Mouse (Mus musculus) lung, embryonic 14.5 days (tissue): ENCODE measurements around the gene Gpatch2. TPM values are rescaled to one million over a fixed set of nuclear protein-coding genes. Genes with fewer than 3 reads are reported as not detected.
A peak's percentile ranks its signal among the peaks of the same experiment; 100 is the strongest.

Experiments used
- ATAC-seq: fragments of 200-750 bp; cut with Nextera tagmentation; 2 replicates; pipeline ENCODE4 v1.8.0; 2017; ENCODE audit warnings: mild to moderate bottlenecking, moderate TSS enrichment, moderate library complexity; ENCODE audit not compliant: insufficient read depth
- DNase-seq: peaks from one replicate; pipeline ENCODE4 v3.0.0-alpha.2; 2015
- H3K27ac ChIP-seq: fragments of 300-500 bp; sonication (generic); 2 replicates; pipeline ENCODE4 v1.5.1; 2014; ENCODE audit warnings: low read depth, mild to moderate bottlenecking, moderate library complexity
- H3K27me3 ChIP-seq: fragments of 300-500 bp; sonication (generic); 2 replicates; pipeline ENCODE4 v1.6.1; 2014; ENCODE audit warnings: low read length, control low read depth; ENCODE audit not compliant: insufficient read depth
- H3K36me3 ChIP-seq: fragments of 300-500 bp; sonication (generic); 2 replicates; pipeline ENCODE4 v1.6.1; 2014; ENCODE audit warnings: control low read depth; ENCODE audit not compliant: insufficient read depth
- H3K4me1 ChIP-seq: fragments of 300-500 bp; sonication (generic); 2 replicates; pipeline ENCODE4 v1.6.1; 2014; ENCODE audit warnings: antibody characterized with exemption, control low read depth; ENCODE audit not compliant: insufficient read depth
- H3K4me2 ChIP-seq: fragments of 300-500 bp; sonication (generic); 2 replicates; pipeline ENCODE4 v1.6.1; 2014; ENCODE audit warnings: mild to moderate bottlenecking
- H3K4me3 ChIP-seq: fragments of 300-500 bp; sonication (generic); 2 replicates; pipeline ENCODE4 v1.5.1; 2014; ENCODE audit warnings: low read depth, low read length
- H3K9ac ChIP-seq: fragments of 300-500 bp; sonication (generic); 2 replicates; pipeline ENCODE4 v1.6.1; 2014
- H3K9me3 ChIP-seq: fragments of 300-500 bp; sonication (generic); 2 replicates; pipeline ENCODE4 v1.6.1; 2016; ENCODE audit warnings: low read depth, low read length, control low read depth
- CTCF ChIP-seq: IDR thresholded peaks from 2 replicates; pipeline ENCODE4 v1.5.1; 2016; ENCODE audit warnings: antibody characterized with exemption, low read depth
- WGBS: fragments of 180-500 bp; shearing (Covaris S2); extraction: QIAGEN DNeasy Blood & Tissue Kit; methylation state at CpG from one replicate; pipeline ENCODE4 v1.1.7; 2014; 5-methylcytosine and 5-hydroxymethylcytosine counted together
- polyA plus RNA-seq: library from polyadenylated mRNA; unstranded; fragments of >200 nt; fragmentation: Nextera tagmentation; extraction: Ambion mirVana; gene quantifications from 2 replicates; pipeline ENCODE4 v1.2.1, GENCODE M21; 2014

The Gpatch2 gene
- polyA plus RNA-seq, 1 experiment from 2014 or later, result 20.2 TPM

- H3K4me3 ChIP-seq, result no peak overlapping the region
- WGBS, result 82% methylated on average over 4 of the region's 4 CpGs
- H3K4me1 ChIP-seq, result no peaks in the 10 kb centered on the region
- H3K9me3 ChIP-seq, result no peaks in the 10 kb centered on the region
- no peaks in the 10 kb centered on the region for H3K27me3 ChIP-seq
- H3K27ac ChIP-seq, result no peak overlapping the region
- ATAC-seq, result no peak
- DNase-seq, result no peak
- no peak overlapping the region for H3K4me2 ChIP-seq
- H3K9ac ChIP-seq, result no peak overlapping the region
- no peak for TF ChIP-seq CTCF
- H3K36me3 ChIP-seq, result no peaks in the 10 kb centered on the region
Measured at GRCm38 (mm10) chr1:187210736-187211135, 4.6 kb upstream of the Gpatch2 start.

- no peak overlapping the region for H3K9ac ChIP-seq
- H3K4me3 ChIP-seq, result no peak overlapping the region
- TF ChIP-seq CTCF, result no peak
- H3K36me3 ChIP-seq, result no peaks in the 10 kb centered on the region
- DNase-seq, result peak; percentile 22
- no peak overlapping the region for H3K27ac ChIP-seq
- no peak for ATAC-seq
- no peaks in the 10 kb centered on the region for H3K27me3 ChIP-seq
- H3K9me3 ChIP-seq, result no peaks in the 10 kb centered on the region
- no peak overlapping the region for H3K4me2 ChIP-seq
- 83% methylated on average over 9 of the region's 9 CpGs for WGBS
- no peaks in the 10 kb centered on the region for H3K4me1 ChIP-seq
Measured at GRCm38 (mm10) chr1:187216620-187217410, 1.5 kb downstream of the Gpatch2 start.

GRCm38 (mm10) chr1:187220756-187221155 lies 5.4 kb downstream of the Gpatch2 start:
- no peak for DNase-seq

GRCm38 (mm10) chr1:187226328-187227025 lies 11.2 kb downstream of the Gpatch2 start:
- H3K4me2 ChIP-seq, result no peak overlapping the region
- no peak overlapping the region for H3K9ac ChIP-seq
- H3K27ac ChIP-seq, result no peak overlapping the region
- peaks cover 11% of the 10 kb centered on the region; the same call in 1 of the 2 replicates for H3K4me1 ChIP-seq
- DNase-seq (peak; percentile 53), ATAC-seq (peak; percentile 44; the same call in 1 of the 2 replicates)
- no peaks in the 10 kb centered on the region for H3K27me3 ChIP-seq
- H3K4me3 ChIP-seq, result no peak overlapping the region
- H3K9me3 ChIP-seq, result no peaks in the 10 kb centered on the region
- 49% methylated on average over 11 of the region's 11 CpGs for WGBS
- no peak for TF ChIP-seq CTCF
- peaks cover 20% of the 10 kb centered on the region for H3K36me3 ChIP-seq

More at GRCm38 (mm10) chr1:187220756-187221155, 5.4 kb downstream of the Gpatch2 start:
- H3K27ac ChIP-seq, result no peak overlapping the region
- H3K36me3 ChIP-seq, result peaks cover 4% of the 10 kb centered on the region; the same call in 1 of the 2 replicates
- H3K9me3 ChIP-seq, result no peaks in the 10 kb centered on the region
- TF ChIP-seq CTCF, result no peak
- no peaks in the 10 kb centered on the region for H3K4me1 ChIP-seq
- H3K27me3 ChIP-seq, result no peaks in the 10 kb centered on the region
- no peak overlapping the region for H3K9ac ChIP-seq
- no peak for ATAC-seq
- no peak overlapping the region for H3K4me2 ChIP-seq
- WGBS, result 67% methylated on average over 6 of the region's 6 CpGs
- no peak overlapping the region for H3K4me3 ChIP-seq

GRCm38 (mm10) chr1:187228414-187229146 lies 13.3 kb downstream of the Gpatch2 start:
- TF ChIP-seq CTCF, result no peak
- DNase-seq (no peak), ATAC-seq (no peak)
- no peak overlapping the region for H3K4me3 ChIP-seq
- no peaks in the 10 kb centered on the region for H3K9me3 ChIP-seq
- peaks cover 11% of the 10 kb centered on the region; the same call in 1 of the 2 replicates for H3K4me1 ChIP-seq
- H3K9ac ChIP-seq, result no peak overlapping the region
- no peak overlapping the region for H3K4me2 ChIP-seq
- peaks cover 25% of the 10 kb centered on the region for H3K36me3 ChIP-seq
- 82% methylated on average over 13 of the region's 13 CpGs for WGBS
- H3K27ac ChIP-seq, result no peak overlapping the region
- H3K27me3 ChIP-seq, result no peaks in the 10 kb centered on the region

- no peak for TF ChIP-seq CTCF
- no peak overlapping the region for H3K4me2 ChIP-seq
- ATAC-seq (no peak), DNase-seq (no peak)
- H3K27me3 ChIP-seq, result no peaks in the 10 kb centered on the region
- H3K36me3 ChIP-seq, result peaks cover 33% of the 10 kb centered on the region
- H3K9me3 ChIP-seq, result no peaks in the 10 kb centered on the region
- WGBS, result 89% methylated on average over 5 of the region's 5 CpGs
- no peak overlapping the region for H3K4me3 ChIP-seq
- H3K27ac ChIP-seq, result no peak overlapping the region
- H3K9ac ChIP-seq, result no peak overlapping the region
- peaks cover 11% of the 10 kb centered on the region; the same call in 1 of the 2 replicates for H3K4me1 ChIP-seq
Measured at GRCm38 (mm10) chr1:187230255-187230654, 14.9 kb downstream of the Gpatch2 start.
